In genomic region chr7:49343081-49343600, GRCm38 (mm10) we compare ENCODE assay signal across 7 mouse cellular contexts.
DNase-seq lines count a peak whose midpoint lies in the region; ATAC-seq lines count a peak whose summit lies in the region.

No protein-coding gene starts in this region.

- H3K9ac ChIP-seq in embryonic facial prominence, embryonic 12.5 days: no peak overlapping the region
- no peak overlapping the region for H3K9ac ChIP-seq in hindbrain, embryonic 15.5 days

- 0 out of 2 replicates have a peak, but pooled peaks have one; percentile 32 for ATAC-seq in embryonic facial prominence, embryonic 12.5 days (ENCODE audit: insufficient number of reproducible peaks, insufficient read depth, low FRiP score, low TSS enrichment)
- peak; percentile 13; the same call in 1 of the 2 replicates for ATAC-seq in hindbrain, embryonic 15.5 days (ENCODE audit: low FRiP score, low read depth)

- 10% methylated on average over 16 of the region's 16 CpGs for WGBS in embryonic facial prominence, embryonic 12.5 days
- WGBS in hindbrain, embryonic 15.5 days: 15% methylated on average over 16 of the region's 16 CpGs

- no peak overlapping the region for H3K4me3 ChIP-seq in embryonic facial prominence, embryonic 12.5 days
- H3K4me3 ChIP-seq in hindbrain, embryonic 15.5 days: no peak overlapping the region

- peaks cover 14% of the 10 kb centered on the region for H3K4me1 ChIP-seq in embryonic facial prominence, embryonic 12.5 days
- H3K4me1 ChIP-seq in hindbrain, embryonic 15.5 days (replicated peaks): peaks cover 36% of the 10 kb centered on the region

- peak; percentile 76 for DNase-seq in gastrocnemius, postnatal 25 days
- DNase-seq in lung, postnatal 4 days: peak; percentile 17 to 63
- DNase-seq in layer of hippocampus, postnatal 14 days (ENCODE audit: low spot score in 2 of 2): no peak
- no peak for DNase-seq in thymus, postnatal 14 days
- no peak for DNase-seq in thymus, postnatal 25 days

- H3K4me2 ChIP-seq in embryonic facial prominence, embryonic 12.5 days (replicated peaks): peak overlapping the region; percentile 22
- peak overlapping the region; percentile 18; the same call in 1 of the 2 replicates for H3K4me2 ChIP-seq in hindbrain, embryonic 15.5 days

- peaks cover 9% of the 10 kb centered on the region for H3K27me3 ChIP-seq in embryonic facial prominence, embryonic 12.5 days
- no peaks in the 10 kb centered on the region for H3K27me3 ChIP-seq in hindbrain, embryonic 15.5 days

- no peaks in the 10 kb centered on the region for H3K36me3 ChIP-seq in embryonic facial prominence, embryonic 12.5 days
- H3K36me3 ChIP-seq in hindbrain, embryonic 15.5 days: no peaks in the 10 kb centered on the region

- H3K27ac ChIP-seq in embryonic facial prominence, embryonic 12.5 days: 0 out of 2 replicates have a peak overlapping the region, but pooled peaks have one; percentile 17
- H3K27ac ChIP-seq in hindbrain, embryonic 15.5 days (replicated peaks): no peak overlapping the region

- H3K9me3 ChIP-seq in embryonic facial prominence, embryonic 12.5 days: no peaks in the 10 kb centered on the region
- no peaks in the 10 kb centered on the region for H3K9me3 ChIP-seq in hindbrain, embryonic 15.5 days

Comparison
In these comparisons a context has a peak if more than half of its experiments do, and no peak if none do; other contexts are left out.
1. DNase-seq: peak in gastrocnemius, postnatal 25 days (single experiment) and lung, postnatal 4 days (2 of 2); none in layer of hippocampus, postnatal 14 days (0 of 2), thymus, postnatal 14 days (single experiment) and thymus, postnatal 25 days (single experiment).